Mouse (Mus musculus) layer of hippocampus, adult 11-12 months (tissue): Measurements from ENCODE around the gene Jade3.

Source experiments
- DNase-seq: peaks from one replicate; pipeline ENCODE4 v3.0.0; 2022; ENCODE audit warnings: low spot score

Gene Jade3

GRCm38 (mm10) chrX:20425140-20425838 is at the start of gene Jade3:
Gene Jade3, plus strand, starts transcription at chrX:20425688.
- peak; percentile 70 for DNase-seq

GRCm38 (mm10) chrX:20379347-20380014 is 46.0 kb upstream of the Jade3 start:
- no peak for DNase-seq

GRCm38 (mm10) chrX:20382260-20382659 is 43.2 kb upstream of the Jade3 start:
- no peak for DNase-seq

- no peak for DNase-seq
Measured at GRCm38 (mm10) chrX:20387006-20387405, 38.5 kb upstream of the Jade3 start.

- DNase-seq, result peak; percentile 6
Measured at GRCm38 (mm10) chrX:20391964-20392363, 33.5 kb upstream of the Jade3 start.

- no peak for DNase-seq
Measured at GRCm38 (mm10) chrX:20392942-20393341, 32.5 kb upstream of the Jade3 start.

GRCm38 (mm10) chrX:20404068-20404467 is 21.4 kb upstream of the Jade3 start:
- DNase-seq, result no peak

- DNase-seq, result no peak
Measured at GRCm38 (mm10) chrX:20406909-20407308, 18.6 kb upstream of the Jade3 start.

GRCm38 (mm10) chrX:20407676-20408075 is 17.8 kb upstream of the Jade3 start:
- DNase-seq, result no peak

- no peak for DNase-seq
Measured at GRCm38 (mm10) chrX:20411382-20411781, 14.1 kb upstream of the Jade3 start.

GRCm38 (mm10) chrX:20412221-20412620 is 13.3 kb upstream of the Jade3 start:
- DNase-seq, result no peak

- DNase-seq, result peak; percentile 51
Measured at GRCm38 (mm10) chrX:20414885-20415622, 10.4 kb upstream of the Jade3 start.

GRCm38 (mm10) chrX:20418461-20418860 is 7.0 kb upstream of the Jade3 start:
- no peak for DNase-seq

GRCm38 (mm10) chrX:20419536-20419935 is 6.0 kb upstream of the Jade3 start:
- DNase-seq, result no peak

- DNase-seq, result peak; percentile 17
Measured at GRCm38 (mm10) chrX:20425839-20426449, 456 bp downstream of the Jade3 start.

GRCm38 (mm10) chrX:20483213-20483612 is 57.7 kb downstream of the Jade3 start:
- DNase-seq, result no peak

- DNase-seq, result no peak
Measured at GRCm38 (mm10) chrX:20497682-20498081, 72.2 kb downstream of the Jade3 start.

- no peak for DNase-seq
Measured at GRCm38 (mm10) chrX:20520290-20520939, 94.9 kb downstream of the Jade3 start.

- no peak for DNase-seq
Measured at GRCm38 (mm10) chrX:20521578-20521977, 96.1 kb downstream of the Jade3 start.

GRCm38 (mm10) chrX:20532621-20533020 is 107.1 kb downstream of the Jade3 start:
- DNase-seq, result no peak

- DNase-seq, result no peak
Measured at GRCm38 (mm10) chrX:20543867-20544266, 118.4 kb downstream of the Jade3 start.

- DNase-seq, result no peak
Measured at GRCm38 (mm10) chrX:20547609-20548008, 122.1 kb downstream of the Jade3 start.
